In genomic region chr11:86032910-86033309, GRCm38 (mm10) we compare ENCODE assay signal across 17 mouse cellular contexts.
"Had no signal": no experiment of that assay in that cellular context is flagged by ENCODE, and none has a peak within 500 bp of the region (broad histone marks: within the 10 kb centered on the region; RNA-seq: fewer than 3 reads in every experiment).

No protein-coding gene starts in this region.

- DNase-seq: kidney, postnatal 10 days; kidney, postnatal 36 days; layer of hippocampus, postnatal 36 days; liver, embryonic 13.5 days; lung, adult 2 months; lung, postnatal 14 days; lung, postnatal 4 days; midbrain, embryonic 14.5 days; right cerebral cortex, adult 18-20 months; right cerebral cortex, postnatal 25 days; spleen, adult 18-20 months; thymus, adult 2 months; thymus, postnatal 14 days; thymus, postnatal 4 days had no signal

- H3K27ac ChIP-seq: kidney, embryonic 15.5 days; left cerebral cortex, adult 2 months; liver, embryonic 13.5 days had no signal

- H3K4me3 ChIP-seq: kidney, embryonic 15.5 days; left cerebral cortex, adult 2 months; liver, embryonic 13.5 days had no signal

- H3K4me2 ChIP-seq: kidney, embryonic 15.5 days; liver, embryonic 13.5 days; midbrain, embryonic 11.5 days had no signal

- H3K36me3 ChIP-seq: kidney, embryonic 15.5 days; liver, embryonic 13.5 days had no signal

- H3K27me3 ChIP-seq: kidney, embryonic 15.5 days; liver, embryonic 13.5 days had no signal

- H3K9ac ChIP-seq: kidney, embryonic 15.5 days; liver, embryonic 13.5 days had no signal

- H3K4me1 ChIP-seq: kidney, embryonic 15.5 days; liver, embryonic 13.5 days had no signal

- H3K9me3 ChIP-seq: kidney, embryonic 15.5 days; liver, embryonic 13.5 days had no signal
